Mouse (Mus musculus): Measurements from ENCODE around the gene Ccng1. TPM values are rescaled to one million over a fixed set of nuclear protein-coding genes. Genes with fewer than 3 reads are reported as not detected.
"Not testable (repeated sequence)": the region's sequence is repeated elsewhere in the genome, so short reads cannot be mapped to it uniquely, and the experiment has no call there.

Ccng1 gene
- polyA plus RNA-seq, 1 experiment: 53.0 TPM

DNA sequence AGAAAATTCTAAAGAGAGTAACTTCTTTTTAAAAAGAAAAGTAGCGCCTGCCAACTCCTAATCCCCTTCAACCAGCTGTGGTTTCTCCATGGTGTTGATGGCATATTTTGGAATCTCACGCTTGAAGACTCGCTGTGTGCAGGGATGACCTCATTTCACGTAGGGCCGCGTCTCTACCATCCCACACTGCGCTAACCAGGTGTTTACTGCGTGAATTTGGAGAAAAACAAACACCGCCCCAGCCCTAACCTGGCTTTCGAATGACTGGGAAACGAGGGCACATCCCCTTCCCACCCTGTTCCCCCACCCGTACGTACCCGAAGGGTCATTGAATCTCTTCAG lies 22.1 kb downstream of the Ccng1 start:
- DNase-seq (ENCODE audit: low spot score): no peak

DNA sequence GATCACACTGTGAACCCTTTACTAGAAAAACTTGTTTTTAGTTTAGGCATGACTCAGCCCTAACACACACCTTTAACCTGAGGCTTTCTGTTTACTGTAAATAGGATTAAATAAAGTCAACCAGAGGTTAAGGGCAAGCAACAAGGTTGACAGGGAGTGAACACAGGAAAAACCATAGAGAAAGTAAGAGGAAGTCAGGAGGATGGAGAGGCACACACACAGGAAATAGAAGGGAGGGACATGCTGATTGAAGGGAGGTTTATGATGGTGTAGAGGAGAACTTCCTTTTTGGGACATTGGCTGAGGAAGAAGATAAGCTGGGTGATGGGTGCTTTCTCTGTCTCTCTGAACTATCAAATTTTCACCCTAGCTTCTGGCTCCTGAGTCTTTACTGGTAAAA lies 36.8 kb downstream of the Ccng1 start:
- no peak for DNase-seq (ENCODE audit: low spot score)

DNA sequence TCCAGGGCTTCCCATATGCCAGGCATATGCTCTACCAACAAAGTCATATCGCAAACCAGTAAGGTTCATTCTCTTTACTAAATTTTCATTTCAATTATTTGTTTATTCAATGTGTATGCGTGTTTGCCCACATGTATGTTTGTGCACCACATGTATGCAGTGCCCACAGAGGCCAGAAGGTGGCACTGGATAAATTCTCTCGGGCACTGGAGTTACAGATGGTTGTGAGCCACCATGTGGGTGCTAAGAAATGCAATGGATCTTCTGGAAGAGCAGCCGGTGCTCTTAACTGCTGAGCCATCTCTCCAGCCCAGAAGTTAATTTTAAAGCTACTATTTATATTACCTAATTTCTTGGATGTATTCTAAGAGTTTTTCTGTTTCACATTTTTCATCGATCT lies 39.6 kb downstream of the Ccng1 start:
- DNase-seq (ENCODE audit: low spot score): no peak

- DNase-seq (ENCODE audit: low spot score): no peak
Observed at GRCm38 (mm10) chr11:40713858-40714257, 41.3 kb downstream of the Ccng1 start.

DNA sequence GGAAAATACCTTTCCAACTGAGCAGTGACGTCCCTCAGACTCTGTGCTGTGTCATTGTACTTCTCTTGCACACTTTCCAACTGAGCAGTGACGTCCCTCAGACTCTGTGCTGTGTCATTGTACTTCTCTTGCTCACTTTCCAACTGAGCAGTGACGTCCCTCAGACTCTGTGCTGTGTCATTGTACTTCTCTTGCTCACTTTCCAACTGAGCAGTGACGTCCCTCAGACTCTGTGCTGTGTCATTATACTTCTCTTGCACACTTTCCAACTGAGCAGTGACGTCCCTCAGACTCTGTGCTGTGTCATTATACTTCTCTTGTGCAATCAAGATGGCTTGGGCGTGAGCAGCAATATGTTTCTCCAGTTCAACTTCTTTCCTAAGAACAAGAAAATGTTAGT lies 45.2 kb downstream of the Ccng1 start:
- DNase-seq (ENCODE audit: low spot score): not testable (repeated sequence)

Other genes starting within 250 kb of the Ccng1 start
- gene Mat2b, start 60.1 kb downstream of the Ccng1 start, polyA plus RNA-seq (2012; rRNA removed): 93.8 and 101 TPM in 2 replicates
- 0.99 and 1.2 TPM in 2 replicates for gene Hmmr, start 21.9 kb downstream of the Ccng1 start, polyA plus RNA-seq (2012; rRNA removed)
- 23.5 and 24.1 TPM in 2 replicates for gene Nudcd2, start 21.6 kb downstream of the Ccng1 start, polyA plus RNA-seq (2012; rRNA removed)

All from urinary bladder, adult 2 months (tissue).